In genomic region chr5:100568802-100569201, GRCm38 (mm10) we compare ENCODE assay signal across 14 mouse cellular contexts. TPM values are rescaled to one million over a fixed set of nuclear protein-coding genes. Genes with fewer than 3 reads are reported as not detected.
"Had no signal": no experiment of that assay in that cellular context is flagged by ENCODE, and none has a peak within 500 bp of the region (broad histone marks: within the 10 kb centered on the region; RNA-seq: fewer than 3 reads in every experiment).

No protein-coding gene starts in this region.

- H3K27me3 ChIP-seq: lung, embryonic 15.5 days; megakaryocyte, embryonic 14.5 days; midbrain, embryonic 15.5 days; neural tube, embryonic 12.5 days had no signal

- H3K9me3 ChIP-seq: limb, embryonic 10.5 days; lung, embryonic 15.5 days; megakaryocyte, embryonic 14.5 days; midbrain, embryonic 15.5 days; neural tube, embryonic 12.5 days had no signal

- H3K9ac ChIP-seq: lung, embryonic 15.5 days; midbrain, embryonic 15.5 days; neural tube, embryonic 12.5 days had no signal

- H3K4me2 ChIP-seq: lung, embryonic 15.5 days; midbrain, embryonic 11.5 days; midbrain, embryonic 15.5 days; neural tube, embryonic 12.5 days had no signal

- H3K4me3 ChIP-seq: left cerebral cortex, adult 2 months; limb, embryonic 10.5 days; lung, embryonic 15.5 days; midbrain, embryonic 15.5 days; neural tube, embryonic 12.5 days had no signal

- DNase-seq: kidney, adult 11 months; kidney, adult 9 months; kidney, postnatal 10 days; lung, postnatal 14 days had no signal

- H3K27ac ChIP-seq: hindbrain, postnatal 0 days; left cerebral cortex, adult 2 months; limb, embryonic 10.5 days; lung, embryonic 15.5 days; midbrain, embryonic 15.5 days; neural tube, embryonic 12.5 days had no signal

- H3K4me1 ChIP-seq: midbrain, embryonic 15.5 days; neural tube, embryonic 12.5 days had no signal

- ATAC-seq: hindbrain, postnatal 0 days; midbrain, embryonic 15.5 days had no signal

- H3K36me3 ChIP-seq: limb, embryonic 10.5 days; lung, embryonic 15.5 days; midbrain, embryonic 15.5 days; neural tube, embryonic 12.5 days had no signal

RNA-seq across cellular contexts. Expression of gene Plac8, which starts 3.2 kb away (rescaled TPM):
- total RNA-seq: layer of hippocampus, postnatal 25 days; left cerebral cortex, adult 2 months; left cerebral cortex, postnatal 14 days had no signal
